Mouse (Mus musculus) kidney, embryonic 15.5 days (tissue): Measurements from ENCODE around the gene Prkca. TPM values are rescaled to one million over a fixed set of nuclear protein-coding genes. Genes with fewer than 3 reads are reported as not detected.

Experiments
- ATAC-seq: fragments of 200-750 bp; cut with Nextera tagmentation; replicated peaks from 2 replicates; pipeline ENCODE4 v1.8.0; 2017; ENCODE audit warnings: moderate TSS enrichment; ENCODE audit not compliant: low FRiP score
- H3K27ac ChIP-seq: fragments of 300-500 bp; sonication (generic); 2 replicates; pipeline ENCODE4 v1.5.1; 2015; ENCODE audit warnings: mild to moderate bottlenecking, inconsistent platforms
- H3K27me3 ChIP-seq: fragments of 300-500 bp; sonication (generic); 2 replicates; pipeline ENCODE4 v1.6.1; 2015; ENCODE audit warnings: inconsistent platforms
- H3K36me3 ChIP-seq: fragments of 300-500 bp; sonication (generic); 2 replicates; pipeline ENCODE4 v1.6.1; 2015; ENCODE audit warnings: inconsistent platforms
- H3K4me1 ChIP-seq: fragments of 300-500 bp; sonication (generic); 2 replicates; pipeline ENCODE4 v1.6.1; 2015; ENCODE audit warnings: inconsistent platforms
- H3K4me2 ChIP-seq: fragments of 300-500 bp; sonication (generic); 2 replicates; pipeline ENCODE4 v1.6.1; 2015; ENCODE audit warnings: moderate library complexity, mild to moderate bottlenecking, inconsistent platforms
- H3K4me3 ChIP-seq: fragments of 300-500 bp; sonication (generic); replicated peaks from 2 replicates; pipeline ENCODE4 v1.5.1; 2015; ENCODE audit warnings: mild to moderate bottlenecking, inconsistent platforms
- H3K9ac ChIP-seq: fragments of 300-500 bp; sonication (generic); 2 replicates; pipeline ENCODE4 v1.6.1; 2015; ENCODE audit warnings: mild to moderate bottlenecking, inconsistent platforms
- H3K9me3 ChIP-seq: fragments of 300-500 bp; sonication (generic); replicated peaks from 2 replicates; pipeline ENCODE4 v1.6.1; 2016; ENCODE audit warnings: inconsistent platforms
- WGBS: fragments of 180-500 bp; shearing (Covaris S2); methylation state at CpG from one replicate; pipeline ENCODE4 v1.1.7; 2015; ENCODE audit warnings: mixed read lengths; 5-methylcytosine and 5-hydroxymethylcytosine counted together
- polyA plus RNA-seq: library from polyadenylated mRNA; unstranded; fragments of >200 nt; fragmentation: Nextera tagmentation; extraction: Ambion mirVana; gene quantifications from 2 replicates; pipeline ENCODE4 v1.2.1, GENCODE M21; 2015

Gene Prkca
- polyA plus RNA-seq, 1 experiment from 2014 or later = 7.4 TPM

GRCm38 (mm10) chr11:108025726-108026425 is 317.9 kb downstream of the Prkca start:
- H3K9me3 ChIP-seq = no peaks in the 10 kb centered on the region
- H3K9ac ChIP-seq = no peak overlapping the region
- no peak overlapping the region for H3K4me3 ChIP-seq
- peaks cover 5% of the 10 kb centered on the region; the same call in 1 of the 2 replicates for H3K4me1 ChIP-seq
- H3K27ac ChIP-seq = no peak overlapping the region
- ATAC-seq = no peak
- no peaks in the 10 kb centered on the region for H3K36me3 ChIP-seq
- no peaks in the 10 kb centered on the region for H3K27me3 ChIP-seq
- no peak overlapping the region for H3K4me2 ChIP-seq
- WGBS = 63% methylated on average over 7 of the region's 7 CpGs

DNA sequence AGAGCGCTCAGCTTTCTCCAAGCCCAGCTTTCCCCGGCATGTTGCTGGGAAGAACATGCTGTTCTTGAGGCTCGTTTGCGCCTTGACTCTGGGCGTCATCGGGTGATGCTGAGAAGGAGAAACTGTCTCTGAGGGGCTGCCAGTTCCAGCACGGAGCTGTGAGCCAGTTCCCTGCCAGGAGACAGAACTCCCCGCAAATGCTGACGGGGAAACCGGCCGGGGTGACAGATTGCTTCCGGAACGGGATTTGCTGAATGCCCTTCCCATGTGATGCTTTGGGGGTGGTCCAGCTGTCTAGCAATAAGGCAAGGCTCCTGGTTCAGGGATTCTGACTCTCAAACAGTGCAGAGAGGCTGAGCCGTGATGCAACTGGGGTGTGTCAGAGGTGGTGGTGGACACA is 320.5 kb downstream of the Prkca start:
- no peak overlapping the region for H3K9ac ChIP-seq
- no peaks in the 10 kb centered on the region for H3K36me3 ChIP-seq
- no peak overlapping the region for H3K4me3 ChIP-seq
- H3K4me1 ChIP-seq = peaks cover 5% of the 10 kb centered on the region; the same call in 1 of the 2 replicates
- 61% methylated on average over 14 of the region's 14 CpGs for whole genome bisulfite sequencing
- H3K27ac ChIP-seq = no peak overlapping the region
- no peaks in the 10 kb centered on the region for H3K9me3 ChIP-seq
- H3K27me3 ChIP-seq = no peaks in the 10 kb centered on the region
- H3K4me2 ChIP-seq = no peak overlapping the region
- no peak for ATAC-seq

GRCm38 (mm10) chr11:108020889-108021288 is 322.8 kb downstream of the Prkca start:
- H3K4me3 ChIP-seq = no peak overlapping the region
- no peak for ATAC-seq
- H3K4me1 ChIP-seq = 0 out of 2 replicates have a peak, but pooled peaks cover 5% of the 10 kb centered on the region
- no peaks in the 10 kb centered on the region for H3K27me3 ChIP-seq
- H3K4me2 ChIP-seq = no peak overlapping the region
- H3K9ac ChIP-seq = no peak overlapping the region
- WGBS = 72% methylated on average over 3 of the region's 3 CpGs
- H3K9me3 ChIP-seq = no peaks in the 10 kb centered on the region
- H3K36me3 ChIP-seq = no peaks in the 10 kb centered on the region
- H3K27ac ChIP-seq = no peak overlapping the region

GRCm38 (mm10) chr11:108015284-108015683 is 328.4 kb downstream of the Prkca start:
- Histone ChIP-seq H3K4me1 (no peaks in the 10 kb centered on the region; the same call in 1 of the 2 replicates), H3K4me2 (no peak overlapping the region), H3K36me3 (no peaks in the 10 kb centered on the region), H3K27ac (no peak overlapping the region), H3K9ac (no peak overlapping the region), H3K4me3 (no peak overlapping the region), H3K27me3 (no peaks in the 10 kb centered on the region), H3K9me3 (no peaks in the 10 kb centered on the region)
- 82% methylated on average over 5 of the region's 5 CpGs for WGBS
- ATAC-seq = no peak

DNA sequence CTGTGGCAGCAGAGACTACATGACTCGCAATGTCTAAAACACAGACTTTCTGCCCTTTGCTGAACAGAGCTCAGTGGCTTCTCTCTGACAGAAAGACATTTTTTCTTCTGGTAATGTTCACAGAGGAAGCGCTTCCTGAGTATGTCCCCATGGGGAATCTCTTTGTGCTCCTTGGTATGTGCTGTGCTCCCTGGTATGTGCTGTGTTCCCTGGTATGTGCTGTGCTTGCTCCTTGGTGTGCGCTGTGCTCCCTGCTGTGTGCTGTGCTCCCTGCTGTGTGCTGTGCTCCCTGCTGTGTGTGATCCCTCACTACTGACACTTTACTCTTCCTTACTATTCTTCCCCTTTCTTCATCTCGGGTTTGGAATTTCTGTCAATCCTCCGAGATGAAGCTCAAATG is 330.3 kb downstream of the Prkca start:
- Histone ChIP-seq H3K36me3 (no peaks in the 10 kb centered on the region), H3K9me3 (no peaks in the 10 kb centered on the region), H3K4me2 (no peak overlapping the region), H3K4me3 (no peak overlapping the region), H3K4me1 (no peaks in the 10 kb centered on the region; the same call in 1 of the 2 replicates), H3K27ac (no peak overlapping the region), H3K9ac (no peak overlapping the region), H3K27me3 (no peaks in the 10 kb centered on the region)
- 66% methylated on average over 5 of the region's 5 CpGs for WGBS
- no peak for ATAC-seq

- WGBS = 81% methylated on average over 4 of the region's 4 CpGs
- H3K9ac ChIP-seq = no peak overlapping the region
- no peaks in the 10 kb centered on the region for H3K27me3 ChIP-seq
- no peaks in the 10 kb centered on the region for H3K36me3 ChIP-seq
- ATAC-seq = no peak
- no peak overlapping the region for H3K4me3 ChIP-seq
- no peak overlapping the region for H3K4me2 ChIP-seq
- H3K9me3 ChIP-seq = no peaks in the 10 kb centered on the region
- H3K4me1 ChIP-seq = no peaks in the 10 kb centered on the region; the same call in 1 of the 2 replicates
- no peak overlapping the region for H3K27ac ChIP-seq
Measured at GRCm38 (mm10) chr11:108010465-108010864, 333.3 kb downstream of the Prkca start.

DNA sequence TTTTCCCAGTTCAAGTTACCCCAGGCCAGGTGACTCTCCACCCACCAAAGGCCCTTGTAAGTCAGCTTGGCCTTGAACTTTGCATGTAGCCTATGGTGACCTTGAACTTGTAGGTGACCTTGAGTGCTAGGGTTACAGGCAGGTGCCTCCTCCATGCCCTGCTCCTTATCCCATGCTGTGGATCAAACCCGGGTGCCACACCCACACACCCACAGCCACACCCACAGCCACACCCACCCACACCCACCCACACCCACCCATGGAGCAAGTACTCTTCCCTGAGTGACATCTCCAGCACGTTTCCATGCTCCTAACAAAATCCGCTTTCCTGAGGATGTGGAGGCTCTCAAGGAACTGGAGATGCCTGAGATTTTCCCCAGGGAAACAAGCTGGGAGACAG is 344.8 kb downstream of the Prkca start:
- H3K4me2 ChIP-seq = no peak overlapping the region
- no peak overlapping the region for H3K27ac ChIP-seq
- H3K27me3 ChIP-seq = no peaks in the 10 kb centered on the region
- 0 out of 2 replicates have a peak, but pooled peaks cover 3% of the 10 kb centered on the region for H3K4me1 ChIP-seq
- ATAC-seq = no peak
- H3K4me3 ChIP-seq = no peak overlapping the region
- H3K9ac ChIP-seq = no peak overlapping the region
- no peaks in the 10 kb centered on the region for H3K9me3 ChIP-seq
- 84% methylated on average over 3 of the region's 3 CpGs for WGBS
- H3K36me3 ChIP-seq = no peaks in the 10 kb centered on the region

- no peak overlapping the region for H3K4me3 ChIP-seq
- 62% methylated on average over 11 of the region's 11 CpGs for WGBS
- H3K4me2 ChIP-seq = no peak overlapping the region
- no peaks in the 10 kb centered on the region for H3K27me3 ChIP-seq
- H3K36me3 ChIP-seq = no peaks in the 10 kb centered on the region
- ATAC-seq = no peak
- no peak overlapping the region for H3K27ac ChIP-seq
- no peak overlapping the region for H3K9ac ChIP-seq
- H3K4me1 ChIP-seq = 0 out of 2 replicates have a peak, but pooled peaks cover 3% of the 10 kb centered on the region
- H3K9me3 ChIP-seq = no peaks in the 10 kb centered on the region
Measured at GRCm38 (mm10) chr11:107996896-107997670, 346.6 kb downstream of the Prkca start.

DNA sequence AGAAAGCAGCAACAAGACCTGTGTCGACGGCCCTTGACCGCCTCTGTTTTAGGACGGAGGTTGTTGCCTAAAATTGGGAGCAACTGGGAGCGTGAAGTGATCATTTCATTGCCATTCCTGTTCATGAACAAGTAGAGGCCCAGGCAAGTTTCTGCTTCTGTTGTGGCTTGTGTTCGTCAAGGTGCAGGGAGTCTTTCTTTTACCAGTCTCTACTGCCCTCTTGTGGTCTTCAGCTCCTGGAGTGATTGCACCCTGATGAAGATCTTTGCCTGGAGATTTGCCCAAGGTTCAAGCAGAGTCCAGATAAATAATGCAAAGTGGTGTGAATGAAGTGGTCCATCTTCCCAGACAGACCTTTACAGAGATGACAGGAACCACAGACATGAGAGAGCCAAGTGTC is 349.2 kb downstream of the Prkca start:
- Histone ChIP-seq H3K36me3 (no peaks in the 10 kb centered on the region), H3K4me2 (no peak overlapping the region), H3K9ac (no peak overlapping the region), H3K4me1 (0 out of 2 replicates have a peak, but pooled peaks cover 3% of the 10 kb centered on the region), H3K27ac (no peak overlapping the region), H3K4me3 (no peak overlapping the region), H3K9me3 (no peaks in the 10 kb centered on the region), H3K27me3 (no peaks in the 10 kb centered on the region)
- 49% methylated on average over 6 of the region's 6 CpGs for WGBS
- no peak for ATAC-seq

GRCm38 (mm10) chr11:107993792-107994191 is 349.9 kb downstream of the Prkca start:
- H3K9me3 ChIP-seq = no peaks in the 10 kb centered on the region
- ATAC-seq = no peak

DNA sequence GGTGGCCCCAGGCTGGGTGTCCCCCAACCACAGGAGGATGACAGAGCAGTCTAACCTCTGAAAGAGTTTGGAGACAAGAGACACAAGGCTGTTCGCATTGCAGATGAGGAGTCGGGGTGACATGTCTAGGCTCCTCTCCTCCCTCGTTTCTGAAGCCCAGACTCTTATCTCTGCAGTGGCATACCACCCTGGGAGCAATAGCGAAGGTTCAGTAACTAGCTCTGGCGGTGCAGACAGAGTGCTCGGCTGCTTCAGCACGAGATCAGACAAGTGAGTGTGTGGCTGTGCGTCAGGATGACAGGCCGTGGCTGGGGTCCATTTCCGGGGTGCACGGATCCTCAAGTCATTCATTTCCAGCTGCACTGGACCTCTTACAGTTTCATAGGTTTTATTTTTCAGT is 351.2 kb downstream of the Prkca start:
- 0 out of 2 replicates have a peak, but pooled peaks cover 3% of the 10 kb centered on the region for H3K4me1 ChIP-seq
- no peaks in the 10 kb centered on the region for H3K9me3 ChIP-seq
- no peak overlapping the region for H3K9ac ChIP-seq
- no peak overlapping the region for H3K4me2 ChIP-seq
- no peak for ATAC-seq
- no peaks in the 10 kb centered on the region for H3K27me3 ChIP-seq
- no peak overlapping the region for H3K4me3 ChIP-seq
- H3K27ac ChIP-seq = no peak overlapping the region
- WGBS = 55% methylated on average over 11 of the region's 11 CpGs
- no peaks in the 10 kb centered on the region for H3K36me3 ChIP-seq

More at GRCm38 (mm10) chr11:107993792-107994191, 349.9 kb downstream of the Prkca start:
- no peaks in the 10 kb centered on the region for H3K27me3 ChIP-seq
- 81% methylated on average over 3 of the region's 3 CpGs for WGBS
- H3K4me1 ChIP-seq = 0 out of 2 replicates have a peak, but pooled peaks cover 3% of the 10 kb centered on the region
- no peak overlapping the region for H3K4me3 ChIP-seq
- H3K4me2 ChIP-seq = no peak overlapping the region
- no peak overlapping the region for H3K27ac ChIP-seq
- H3K9ac ChIP-seq = no peak overlapping the region
- H3K36me3 ChIP-seq = no peaks in the 10 kb centered on the region

DNA sequence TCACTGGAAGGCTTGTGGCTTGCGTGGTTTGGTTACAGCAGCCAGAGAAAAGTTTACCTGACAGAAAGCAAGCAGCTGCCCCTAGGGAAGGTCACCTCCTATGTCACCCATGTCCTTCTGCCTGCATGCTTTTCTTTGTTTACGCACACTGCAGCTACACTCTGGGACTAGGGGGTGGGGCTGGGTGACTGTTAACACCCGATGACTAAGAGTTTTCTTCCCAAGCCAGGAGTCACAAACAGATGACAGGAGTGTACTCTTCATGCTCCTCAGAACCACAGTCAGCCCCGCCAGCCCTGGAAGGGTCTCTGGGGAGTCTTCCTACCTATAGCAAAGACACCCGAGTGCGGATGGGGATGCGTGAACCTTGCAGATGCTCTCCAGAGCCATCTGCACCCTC is 351.7 kb downstream of the Prkca start:
- 70% methylated on average over 7 of the region's 7 CpGs for WGBS
- H3K4me3 ChIP-seq = no peak overlapping the region
- H3K9ac ChIP-seq = no peak overlapping the region
- no peaks in the 10 kb centered on the region for H3K9me3 ChIP-seq
- H3K4me2 ChIP-seq = no peak overlapping the region
- H3K27me3 ChIP-seq = no peaks in the 10 kb centered on the region
- H3K27ac ChIP-seq = no peak overlapping the region
- H3K36me3 ChIP-seq = no peaks in the 10 kb centered on the region
- ATAC-seq = no peak
- no peaks in the 10 kb centered on the region for H3K4me1 ChIP-seq
